In the genomic region with DNA sequence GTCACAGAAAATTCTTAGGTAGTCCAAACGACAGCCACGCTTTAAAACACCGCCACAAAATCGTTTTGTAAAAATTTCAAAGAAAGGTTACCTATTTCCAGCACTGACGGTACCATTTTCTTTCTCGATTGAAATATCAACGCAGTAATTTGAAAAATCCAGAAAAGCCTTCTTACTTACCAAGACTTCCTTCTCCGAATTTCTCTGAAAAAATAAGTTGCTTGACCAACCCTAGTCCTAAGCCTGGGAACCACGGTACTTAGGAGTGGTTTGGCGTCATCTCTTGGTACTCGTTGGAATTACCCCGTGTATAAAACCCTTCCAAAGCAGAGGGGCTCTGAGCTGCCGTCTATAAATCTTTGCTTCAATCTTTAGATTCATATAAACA, we compare ENCODE assay signal across 8 mouse cellular contexts. TPM values are rescaled to one million over a fixed set of nuclear protein-coding genes. Genes with fewer than 3 reads are reported as not detected.
DNase-seq lines count a peak whose midpoint lies in the region; ATAC-seq and TF ChIP-seq lines count a peak whose summit lies in the region.

A gene (minus strand): TSS at position 255 of the 388 bp plus-strand sequence.

- no peak within 1 kb of the TSS for H3K4me3 ChIP-seq in lung, embryonic 14.5 days (ENCODE audit: low read depth, low read length)
- H3K4me3 ChIP-seq in hindbrain, embryonic 12.5 days, result no peak within 1 kb of the TSS

- 73% methylated on average over 13 of the region's 13 CpGs for WGBS in lung, embryonic 14.5 days
- WGBS in hindbrain, embryonic 12.5 days, result 84% methylated on average over 13 of the region's 13 CpGs

- H3K4me2 ChIP-seq in lung, embryonic 14.5 days, result no peak within 1 kb of the TSS
- H3K4me2 ChIP-seq in hindbrain, embryonic 12.5 days (replicated peaks), result no peak within 1 kb of the TSS

- no peaks in the 10 kb centered on the region for H3K9me3 ChIP-seq in lung, embryonic 14.5 days (ENCODE audit: low read depth, low read length)
- H3K9me3 ChIP-seq in hindbrain, embryonic 12.5 days (replicated peaks), result no peaks in the 10 kb centered on the region

- no peak for ATAC-seq in frontal cortex, adult (ENCODE audit: low TSS enrichment)
- no peak for ATAC-seq in lung, embryonic 14.5 days (ENCODE audit: insufficient read depth)
- ATAC-seq in hindbrain, embryonic 12.5 days (ENCODE audit: low FRiP score), result no peak

- DNase-seq in frontal cortex, postnatal 25 days (ENCODE audit: low spot score in 2 of 2), result peak; percentile 31 to 32
- DNase-seq in CD4-positive helper T cell, adult 2 months (ENCODE audit: low read depth, low spot score), result peak; percentile 64
- DNase-seq in c-Kit-positive CD71-negative TER-119-negative erythroid progenitor cells, embryonic 14.5 days (ENCODE audit: low read depth), result peak; percentile 84
- peak; percentile 39 for DNase-seq in kidney, adult 11 months
- DNase-seq in lung, embryonic 14.5 days, result peak; percentile 33
- peak; percentile 63 for DNase-seq in splenic B cell, adult 2 months (ENCODE audit: low read depth, low spot score)

- no peaks in the 10 kb centered on the region for H3K36me3 ChIP-seq in lung, embryonic 14.5 days (ENCODE audit: insufficient read depth)
- H3K36me3 ChIP-seq in splenic B cell, adult 2 months (ENCODE audit: control insufficient read depth, insufficient read depth, low read length, poor library complexity, severe bottlenecking), result no peaks in the 10 kb centered on the region
- H3K36me3 ChIP-seq in hindbrain, embryonic 12.5 days, result no peaks in the 10 kb centered on the region

- no peaks in the 10 kb centered on the region for H3K4me1 ChIP-seq in lung, embryonic 14.5 days (ENCODE audit: insufficient read depth)
- no peaks in the 10 kb centered on the region for H3K4me1 ChIP-seq in hindbrain, embryonic 12.5 days

- no peak within 1 kb of the TSS for H3K27ac ChIP-seq in lung, embryonic 14.5 days (ENCODE audit: low read depth)
- no peak within 1 kb of the TSS for H3K27ac ChIP-seq in hindbrain, embryonic 12.5 days

- no peak for TF ChIP-seq CTCF in lung, embryonic 14.5 days (IDR thresholded peaks at IDR 0.05; ENCODE audit: low read depth)

- no peak within 1 kb of the TSS for H3K9ac ChIP-seq in lung, embryonic 14.5 days
- H3K9ac ChIP-seq in hindbrain, embryonic 12.5 days, result no peak within 1 kb of the TSS

- no peaks in the 10 kb centered on the region for H3K27me3 ChIP-seq in lung, embryonic 14.5 days (ENCODE audit: insufficient read depth, low read length)
- no peaks in the 10 kb centered on the region for H3K27me3 ChIP-seq in splenic B cell, adult 2 months (ENCODE audit: control insufficient read depth, insufficient read depth, low read length, poor library complexity, severe bottlenecking)
- no peaks in the 10 kb centered on the region for H3K27me3 ChIP-seq in hindbrain, embryonic 12.5 days

RNA-seq across cellular contexts. Expression of the gene that starts here (rescaled TPM):
- polyA plus RNA-seq in lung, embryonic 14.5 days (2014; fragmentation: Nextera tagmentation; extraction: Ambion mirVana), result 0.66 and 1.1 TPM in 2 replicates
- polyA plus RNA-seq in hindbrain, embryonic 12.5 days (2016; fragmentation: Nextera tagmentation; extraction: Ambion mirVana), result 0.96 and 1.1 TPM in 2 replicates

Comparison
In these comparisons a context has a peak if more than half of its experiments do, and no peak if none do; other contexts are left out.
1. DNase-seq: peak in every context shown above with its lines; median percentile 84 in c-Kit-positive CD71-negative TER-119-negative erythroid progenitor cells, embryonic 14.5 days; 64 in CD4-positive helper T cell, adult 2 months; 63 in splenic B cell, adult 2 months; 39 in kidney, adult 11 months; 33 in lung, embryonic 14.5 days; 32 in frontal cortex, postnatal 25 days.